Mouse (Mus musculus): ENCODE measurements around the gene Ffar2. TPM values are rescaled to one million over a fixed set of nuclear protein-coding genes. Genes with fewer than 3 reads are reported as not detected.
A peak's percentile ranks its signal among the peaks of the same experiment; 100 is the strongest.

The Ffar2 gene
- polyA plus RNA-seq, 1 experiment from 2014 or later = not detected

DNA sequence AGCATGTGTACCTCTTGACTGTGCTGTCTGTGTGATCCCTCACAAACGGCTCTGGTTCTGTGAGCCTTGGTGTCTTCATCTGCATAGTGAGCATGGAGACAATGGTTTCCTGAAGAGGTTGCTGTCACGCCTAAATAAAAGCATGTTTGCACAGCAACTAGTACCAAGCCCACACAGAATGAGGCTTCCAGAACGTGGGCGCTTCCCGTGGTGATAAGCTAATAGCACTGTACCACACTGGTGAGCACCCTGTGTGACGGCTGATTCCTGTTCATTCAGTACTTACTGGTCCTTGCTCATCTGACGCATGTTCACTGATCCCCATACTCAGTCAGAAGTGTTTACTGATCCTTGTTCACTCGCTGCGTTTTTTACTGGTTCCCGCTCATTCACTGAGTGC is 33.4 kb downstream of the Ffar2 start:
- Histone ChIP-seq H3K9me3 (ENCODE audit: control insufficient read depth, low read length) (no peaks in the 10 kb centered on the region), H3K9ac (replicated peaks; ENCODE audit: low read length) (no peak overlapping the region), H3K4me2 (ENCODE audit: low read length) (no peak overlapping the region), H3K4me3 (replicated peaks; ENCODE audit: low read depth, low read length) (no peak overlapping the region), H3K4me1 (ENCODE audit: control insufficient read depth, insufficient read depth, low read length) (no peaks in the 10 kb centered on the region), H3K27ac (replicated peaks; ENCODE audit: low read depth, low read length) (no peak overlapping the region), H3K27me3 (ENCODE audit: control insufficient read depth, insufficient read depth, low read length) (no peaks in the 10 kb centered on the region), H3K36me3 (ENCODE audit: control insufficient read depth, insufficient read depth, low read length) (no peaks in the 10 kb centered on the region)
- DNase-seq (no peak), ATAC-seq (ENCODE audit: low FRiP score, low TSS enrichment) (no peak)
- 77% methylated on average over 10 of the region's 10 CpGs for WGBS

DNA sequence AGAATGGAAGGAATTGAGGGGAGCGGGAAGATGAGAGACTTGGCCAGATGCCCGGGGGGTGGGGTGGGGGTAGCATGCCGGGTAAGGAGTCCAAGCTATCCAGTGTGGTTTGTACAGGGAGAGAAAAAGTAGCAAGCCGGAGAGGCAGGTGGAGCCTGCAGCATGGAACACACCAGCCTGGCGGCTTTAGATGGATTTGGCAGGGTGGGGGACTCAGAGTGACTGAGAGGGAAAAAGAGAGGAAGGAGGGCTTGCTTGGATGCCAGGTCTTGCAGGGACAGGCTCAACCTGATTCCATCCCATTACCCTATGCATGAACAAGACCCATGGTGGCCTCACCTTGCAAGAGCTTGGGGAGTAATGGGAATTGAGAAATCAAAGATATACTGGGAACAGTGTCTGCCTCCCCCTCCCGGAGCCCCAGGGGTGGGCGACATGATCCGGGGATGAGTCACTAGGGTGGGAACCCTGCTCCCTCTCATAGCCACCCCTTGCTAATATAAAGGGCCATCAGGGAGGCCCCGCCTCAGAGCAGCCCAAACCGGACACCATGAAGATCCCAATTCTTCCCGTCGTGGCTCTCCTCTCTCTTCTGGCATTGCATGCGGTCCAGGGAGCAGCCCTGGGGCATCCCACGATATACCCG is 36.1 kb downstream of the Ffar2 start, which contains the start of gene Krtdap:
Krtdap (plus strand) TSS at position 520 of the 646 bp plus-strand sequence.
- Histone ChIP-seq H3K4me3 (replicated peaks; ENCODE audit: low read depth, low read length) (no peak within 1 kb of the TSS), H3K4me1 (ENCODE audit: control insufficient read depth, insufficient read depth, low read length) (no peaks in the 10 kb centered on the region), H3K9ac (replicated peaks; ENCODE audit: low read length) (no peak within 1 kb of the TSS), H3K9me3 (ENCODE audit: control insufficient read depth, low read length) (no peaks in the 10 kb centered on the region), H3K27me3 (ENCODE audit: control insufficient read depth, insufficient read depth, low read length) (no peaks in the 10 kb centered on the region), H3K27ac (replicated peaks; ENCODE audit: low read depth, low read length) (no peak within 1 kb of the TSS), H3K4me2 (ENCODE audit: low read length) (no peak within 1 kb of the TSS), H3K36me3 (ENCODE audit: control insufficient read depth, insufficient read depth, low read length) (no peaks in the 10 kb centered on the region)
- no peak for ATAC-seq (ENCODE audit: low FRiP score, low TSS enrichment)
- DNase-seq = no peak
- WGBS = 50% methylated on average over 15 of the region's 15 CpGs

DNA sequence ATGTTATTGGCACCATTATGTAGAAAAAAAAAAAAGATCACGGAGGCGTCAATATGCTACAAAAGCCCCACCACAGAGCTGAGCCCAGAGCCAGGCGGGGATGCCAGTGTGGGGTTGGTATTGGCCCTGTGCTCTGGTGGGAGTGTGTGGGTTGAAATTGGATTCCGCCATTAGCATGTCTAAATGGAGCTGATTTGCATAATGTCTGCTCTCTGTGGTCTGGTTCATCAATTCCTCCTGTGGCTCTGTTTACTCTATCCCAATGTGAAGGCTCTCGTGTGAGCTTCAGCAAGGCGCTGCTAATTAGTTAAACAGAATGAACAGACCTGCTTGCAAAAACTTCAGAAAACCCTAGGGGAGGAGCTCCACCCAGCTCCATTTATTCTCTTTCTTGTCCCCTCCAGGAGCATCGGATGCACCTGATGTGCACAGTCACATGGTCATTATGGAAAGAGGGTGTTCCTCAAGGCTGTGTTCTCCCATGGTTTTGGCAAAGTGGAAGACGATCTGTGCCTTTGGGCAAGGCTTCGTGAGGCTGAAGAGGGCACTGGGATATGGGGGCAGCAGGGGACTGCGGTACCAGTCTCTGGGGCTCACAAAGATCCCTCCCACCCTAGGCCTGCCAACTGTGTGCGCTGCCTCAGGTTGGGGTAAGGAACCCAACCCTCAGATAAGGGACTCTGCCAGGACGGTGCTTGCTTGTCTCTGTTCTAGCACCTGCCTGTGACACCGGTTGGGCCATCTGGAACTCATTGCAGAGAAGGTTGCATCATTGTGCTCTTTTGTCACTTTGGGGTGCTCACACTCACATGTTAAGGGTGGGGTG is 37.6 kb downstream of the Ffar2 start:
- 66% methylated on average over 13 of the region's 13 CpGs for WGBS

DNA sequence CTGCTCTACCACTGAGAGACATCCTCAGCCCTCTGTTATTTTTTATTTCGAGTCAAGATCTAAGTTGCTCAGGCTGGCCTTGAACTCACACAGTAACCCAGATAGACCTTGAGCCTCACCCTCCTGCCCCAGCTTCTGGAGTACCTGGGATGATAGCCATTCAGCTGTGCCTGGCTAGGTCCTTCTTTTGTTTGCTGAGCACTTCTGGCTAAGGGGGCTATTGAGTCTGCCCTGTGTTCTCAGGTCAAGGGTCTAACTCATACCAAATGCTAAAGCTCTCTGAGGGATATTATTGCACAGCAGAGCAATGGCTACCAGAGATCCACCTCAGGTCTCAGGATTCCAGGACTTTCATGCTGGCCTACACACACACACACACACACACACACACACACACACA is 38.4 kb downstream of the Ffar2 start:
- WGBS = 64% methylated on average over 1 of the region's 1 CpGs
- Histone ChIP-seq H3K4me1 (ENCODE audit: control insufficient read depth, insufficient read depth, low read length) (no peaks in the 10 kb centered on the region), H3K4me3 (replicated peaks; ENCODE audit: low read depth, low read length) (no peak overlapping the region), H3K4me2 (ENCODE audit: low read length) (no peak overlapping the region), H3K36me3 (ENCODE audit: control insufficient read depth, insufficient read depth, low read length) (no peaks in the 10 kb centered on the region), H3K27ac (replicated peaks; ENCODE audit: low read depth, low read length) (no peak overlapping the region; the same call in 1 of the 2 replicates), H3K9ac (replicated peaks; ENCODE audit: low read length) (no peak overlapping the region), H3K9me3 (ENCODE audit: control insufficient read depth, low read length) (no peaks in the 10 kb centered on the region), H3K27me3 (ENCODE audit: control insufficient read depth, insufficient read depth, low read length) (no peaks in the 10 kb centered on the region)
- DNase-seq = no peak
- ATAC-seq (ENCODE audit: low FRiP score, low TSS enrichment) = no peak

More for the DNA sequence above, 37.6 kb downstream of the Ffar2 start:
- no peaks in the 10 kb centered on the region for H3K27me3 ChIP-seq (ENCODE audit: control insufficient read depth, insufficient read depth, low read length)
- no peaks in the 10 kb centered on the region for H3K9me3 ChIP-seq (ENCODE audit: control insufficient read depth, low read length)
- no peak overlapping the region for H3K9ac ChIP-seq (replicated peaks; ENCODE audit: low read length)
- DNase-seq = peak; percentile 42
- H3K36me3 ChIP-seq (ENCODE audit: control insufficient read depth, insufficient read depth, low read length) = no peaks in the 10 kb centered on the region
- H3K4me1 ChIP-seq (ENCODE audit: control insufficient read depth, insufficient read depth, low read length) = no peaks in the 10 kb centered on the region
- no peak overlapping the region for H3K4me3 ChIP-seq (replicated peaks; ENCODE audit: low read depth, low read length)
- H3K4me2 ChIP-seq (ENCODE audit: low read length) = no peak overlapping the region
- no peak overlapping the region; the same call in 1 of the 2 replicates for H3K27ac ChIP-seq (replicated peaks; ENCODE audit: low read depth, low read length)
- ATAC-seq (ENCODE audit: low FRiP score, low TSS enrichment) = no peak

DNA sequence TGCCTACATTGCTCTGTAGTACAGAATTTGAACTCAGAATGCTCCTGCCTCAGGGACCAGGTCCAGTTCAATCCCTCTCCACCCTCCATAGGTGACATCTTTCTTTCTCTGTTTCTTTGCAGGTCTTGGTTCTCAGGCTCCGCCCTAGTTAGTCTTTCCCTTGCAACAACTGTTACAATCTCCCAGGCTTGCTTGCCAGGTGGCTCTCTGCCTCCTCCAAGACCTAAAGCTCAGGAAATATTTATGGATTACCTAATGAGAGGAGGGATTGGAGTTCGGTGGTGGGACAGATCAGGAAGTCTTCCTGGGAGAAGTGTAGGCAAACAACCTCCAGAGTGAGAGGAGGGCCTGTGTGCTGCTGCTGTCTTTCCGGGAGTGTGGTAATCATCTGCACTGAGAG is 40.9 kb downstream of the Ffar2 start:
- DNase-seq = no peak
- WGBS = 76% methylated on average over 3 of the region's 3 CpGs
- H3K9ac ChIP-seq (replicated peaks; ENCODE audit: low read length) = no peak overlapping the region
- H3K27me3 ChIP-seq (ENCODE audit: control insufficient read depth, insufficient read depth, low read length) = no peaks in the 10 kb centered on the region
- H3K36me3 ChIP-seq (ENCODE audit: control insufficient read depth, insufficient read depth, low read length) = no peaks in the 10 kb centered on the region
- ATAC-seq (ENCODE audit: low FRiP score, low TSS enrichment) = no peak
- H3K9me3 ChIP-seq (ENCODE audit: control insufficient read depth, low read length) = no peaks in the 10 kb centered on the region
- H3K4me2 ChIP-seq (ENCODE audit: low read length) = no peak overlapping the region
- H3K4me3 ChIP-seq (replicated peaks; ENCODE audit: low read depth, low read length) = no peak overlapping the region
- H3K27ac ChIP-seq (replicated peaks; ENCODE audit: low read depth, low read length) = no peak overlapping the region
- H3K4me1 ChIP-seq (ENCODE audit: control insufficient read depth, insufficient read depth, low read length) = no peaks in the 10 kb centered on the region

DNA sequence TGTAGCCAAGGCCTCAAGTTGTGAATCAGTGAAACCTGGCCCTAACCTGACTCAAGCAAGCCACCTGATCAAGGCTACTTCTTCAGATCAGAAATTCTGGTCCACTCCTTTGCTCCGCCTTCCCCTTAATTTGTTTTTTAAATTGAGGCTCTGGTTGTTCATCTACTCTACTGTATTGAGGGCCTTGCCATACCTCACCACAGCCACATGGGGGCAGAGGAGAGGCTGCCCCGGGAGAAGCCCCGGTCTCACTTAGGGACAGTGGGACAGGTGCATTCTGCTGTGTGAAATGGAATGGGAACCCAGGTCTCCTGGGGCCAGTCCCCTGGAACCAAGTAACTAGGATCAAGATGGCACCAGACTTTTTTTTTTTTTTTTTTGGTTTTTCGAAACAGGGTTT is 41.8 kb downstream of the Ffar2 start:
- no peak overlapping the region for H3K9ac ChIP-seq (replicated peaks; ENCODE audit: low read length)
- DNase-seq (no peak), ATAC-seq (ENCODE audit: low FRiP score, low TSS enrichment) (no peak)
- no peaks in the 10 kb centered on the region for H3K4me1 ChIP-seq (ENCODE audit: control insufficient read depth, insufficient read depth, low read length)
- H3K27ac ChIP-seq (replicated peaks; ENCODE audit: low read depth, low read length) = no peak overlapping the region
- no peak overlapping the region for H3K4me3 ChIP-seq (replicated peaks; ENCODE audit: low read depth, low read length)
- 77% methylated on average over 4 of the region's 4 CpGs for WGBS
- H3K36me3 ChIP-seq (ENCODE audit: control insufficient read depth, insufficient read depth, low read length) = no peaks in the 10 kb centered on the region
- H3K27me3 ChIP-seq (ENCODE audit: control insufficient read depth, insufficient read depth, low read length) = no peaks in the 10 kb centered on the region
- no peaks in the 10 kb centered on the region for H3K9me3 ChIP-seq (ENCODE audit: control insufficient read depth, low read length)
- no peak overlapping the region for H3K4me2 ChIP-seq (ENCODE audit: low read length)

DNA sequence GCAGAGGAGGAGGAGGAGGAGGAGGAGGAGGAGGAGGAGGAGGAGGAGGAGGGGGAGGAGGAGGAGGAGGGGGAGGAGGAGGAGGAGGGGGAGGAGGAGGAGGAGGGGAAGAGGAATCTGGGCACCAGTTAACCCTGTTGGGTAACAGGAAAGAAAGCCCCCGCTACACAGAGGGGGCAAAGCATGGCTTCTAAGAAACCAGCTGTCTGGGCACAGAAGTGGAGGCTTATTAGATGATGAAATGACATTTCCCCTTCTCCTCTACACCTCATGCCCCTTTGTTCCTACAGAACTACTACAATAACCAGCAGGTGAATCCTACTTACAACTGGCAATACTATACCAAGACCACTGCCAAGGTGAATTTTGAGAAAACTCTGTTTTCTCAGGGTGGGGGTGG is 45.7 kb downstream of the Ffar2 start:
- ATAC-seq (ENCODE audit: low FRiP score, low TSS enrichment) (no peak), DNase-seq (no peak)
- Histone ChIP-seq H3K4me3 (replicated peaks; ENCODE audit: low read depth, low read length) (no peak overlapping the region), H3K36me3 (ENCODE audit: control insufficient read depth, insufficient read depth, low read length) (no peaks in the 10 kb centered on the region), H3K4me1 (ENCODE audit: control insufficient read depth, insufficient read depth, low read length) (no peaks in the 10 kb centered on the region), H3K27me3 (ENCODE audit: control insufficient read depth, insufficient read depth, low read length) (no peaks in the 10 kb centered on the region), H3K4me2 (ENCODE audit: low read length) (no peak overlapping the region), H3K9ac (replicated peaks; ENCODE audit: low read length) (no peak overlapping the region), H3K27ac (replicated peaks; ENCODE audit: low read depth, low read length) (no peak overlapping the region), H3K9me3 (ENCODE audit: control insufficient read depth, low read length) (no peaks in the 10 kb centered on the region)
- WGBS = 77% methylated on average over 1 of the region's 1 CpGs

DNA sequence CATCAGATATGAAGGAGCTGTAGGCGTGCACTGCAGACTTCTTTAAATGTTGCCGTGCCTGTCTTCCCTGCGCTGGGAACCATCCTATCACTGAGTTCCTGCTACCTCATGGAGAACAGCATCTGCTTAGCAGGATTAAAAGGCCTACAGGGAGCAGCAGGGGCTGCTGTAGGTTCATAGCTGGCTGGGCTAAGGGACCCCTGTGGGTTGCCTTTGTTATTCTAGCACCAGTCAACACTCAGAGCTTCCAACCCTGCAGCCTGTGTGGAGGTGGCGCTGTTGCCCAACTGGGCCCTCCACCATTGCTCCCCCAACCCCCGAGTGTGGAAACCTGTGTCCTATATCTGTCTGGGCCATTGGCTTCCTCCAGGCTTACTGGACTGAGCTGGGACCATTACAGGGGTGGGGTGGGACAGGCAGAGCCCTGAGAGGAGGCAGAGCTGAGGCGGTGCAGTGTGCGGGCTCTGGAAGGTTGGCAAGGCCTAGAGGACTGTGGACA is 46.4 kb downstream of the Ffar2 start:
- H3K27me3 ChIP-seq (ENCODE audit: control insufficient read depth, insufficient read depth, low read length) = no peaks in the 10 kb centered on the region
- no peaks in the 10 kb centered on the region for H3K9me3 ChIP-seq (ENCODE audit: control insufficient read depth, low read length)
- no peak overlapping the region for H3K4me3 ChIP-seq (replicated peaks; ENCODE audit: low read depth, low read length)
- no peak overlapping the region for H3K27ac ChIP-seq (replicated peaks; ENCODE audit: low read depth, low read length)
- ATAC-seq (ENCODE audit: low FRiP score, low TSS enrichment) (no peak), DNase-seq (no peak)
- no peak overlapping the region for H3K9ac ChIP-seq (replicated peaks; ENCODE audit: low read length)
- no peak overlapping the region for H3K4me2 ChIP-seq (ENCODE audit: low read length)
- no peaks in the 10 kb centered on the region for H3K36me3 ChIP-seq (ENCODE audit: control insufficient read depth, insufficient read depth, low read length)
- 44% methylated on average over 7 of the region's 7 CpGs for WGBS
- no peaks in the 10 kb centered on the region for H3K4me1 ChIP-seq (ENCODE audit: control insufficient read depth, insufficient read depth, low read length)

Data from midbrain, embryonic 14.5 days (tissue).